Mouse (Mus musculus) granulocyte monocyte progenitor cell, adult 5-6 weeks (primary cell): ENCODE measurements at regions not wholly inside any gene's neighbourhood (a gene's known extent, or its start where the extent isn't known, plus 50 kb on each side); places are given as distances from the start of the nearest gene placed in this dataset.

Source experiments
- ATAC-seq: replicated peaks from 2 replicates; pipeline ENCODE4 v1.8.0; 2016; ENCODE audit warnings: mild to moderate bottlenecking, moderate TSS enrichment, inconsistent platforms; ENCODE audit not compliant: poor library complexity, severe bottlenecking

DNA sequence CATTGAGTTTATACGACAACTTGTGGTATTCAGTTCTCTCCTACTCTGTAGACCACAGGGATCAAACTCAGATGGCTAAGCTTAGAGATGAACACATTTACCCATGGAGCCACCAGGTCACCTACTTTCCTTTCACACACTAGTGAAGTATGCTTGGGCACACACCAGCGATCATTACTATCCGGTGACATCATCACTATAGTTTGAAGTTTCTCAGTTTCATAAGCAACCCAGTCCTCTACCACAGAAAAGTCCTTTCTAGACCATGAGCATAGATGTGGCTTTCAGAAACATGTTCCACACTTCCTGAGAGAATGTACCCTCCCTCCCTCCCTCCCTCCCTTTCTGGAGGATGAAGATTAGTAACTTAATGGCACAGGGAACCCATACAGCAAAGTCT, 532.9 kb downstream of the Grin2a start:
- ATAC-seq = no peak

- no peak for ATAC-seq
Observed at GRCm38 (mm10) chr16:9469394-9469793, 526.0 kb downstream of the Grin2a start.

- ATAC-seq = no peak
Observed at GRCm38 (mm10) chr16:9485291-9485690, 510.1 kb downstream of the Grin2a start.

DNA sequence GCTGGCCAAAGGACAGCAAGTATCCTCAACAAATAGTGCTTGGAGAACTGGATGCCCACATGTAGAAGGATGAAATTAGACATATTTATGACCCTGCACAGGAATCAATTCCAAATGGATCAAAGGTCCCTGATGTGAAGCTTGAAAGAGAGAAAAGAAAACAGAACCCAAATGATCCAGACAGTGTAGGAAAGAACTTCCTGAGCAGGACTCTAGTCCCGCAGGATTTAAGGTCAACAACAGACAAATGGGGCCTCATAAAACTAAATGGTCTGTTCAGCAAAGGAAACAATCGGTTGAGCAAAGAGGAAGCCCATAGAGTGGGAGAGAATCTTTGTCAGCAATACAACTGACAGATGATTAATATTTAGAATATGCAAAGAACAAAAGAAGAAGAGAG, 497.1 kb downstream of the Grin2a start:
- no peak for ATAC-seq

DNA sequence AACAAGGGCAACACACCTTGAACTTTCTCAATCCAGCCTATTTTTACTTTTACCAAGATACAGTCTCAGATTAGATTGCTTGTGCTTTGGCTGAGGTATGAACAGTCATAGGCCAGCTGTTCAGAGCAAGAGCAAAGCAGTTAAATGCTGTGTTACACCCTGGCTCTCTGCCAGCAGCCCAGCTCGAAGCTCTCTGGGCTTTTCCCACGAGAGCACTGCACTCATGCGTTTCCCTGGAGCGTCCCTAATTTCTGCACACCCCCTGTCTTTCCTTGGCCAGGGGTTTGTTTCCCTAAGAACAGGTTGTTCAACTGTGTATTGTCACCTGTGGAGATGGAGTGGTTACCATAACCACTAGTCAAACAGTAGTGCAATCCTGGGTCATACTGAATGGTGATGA, 493.6 kb downstream of the Grin2a start:
- ATAC-seq = no peak

GRCm38 (mm10) chr16:9509666-9510065, 485.7 kb downstream of the Grin2a start:
- ATAC-seq = no peak

- ATAC-seq = no peak
Observed at GRCm38 (mm10) chr16:9514538-9514937, 480.8 kb downstream of the Grin2a start.
